Mouse (Mus musculus): ENCODE results near the gene Prss8.
"Not testable (repeated sequence)": the region's sequence is repeated elsewhere in the genome, so short reads cannot be mapped to it uniquely, and the experiment has no call there.

The Prss8 gene

DNA sequence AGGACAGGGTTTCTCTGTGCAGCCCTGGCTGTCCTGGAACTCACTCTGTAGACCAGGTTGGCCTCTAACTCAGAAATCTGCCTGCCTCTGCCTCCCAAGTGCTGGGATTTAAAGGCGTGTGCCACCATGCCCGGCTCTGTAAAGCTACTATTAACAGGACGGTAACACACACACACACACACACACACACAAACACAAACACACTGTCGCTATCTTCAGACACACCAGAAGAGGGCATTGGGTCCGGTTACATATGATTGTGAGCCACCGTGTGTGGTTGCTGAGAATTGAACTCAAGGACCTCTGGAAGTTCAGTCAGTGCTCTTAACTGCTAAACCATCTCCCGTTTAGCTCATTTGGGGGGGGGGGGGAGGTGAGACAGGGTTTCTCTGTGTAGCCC is 34.0 kb downstream of the Prss8 start:
- DNase-seq (ENCODE audit: low spot score in 2 of 2), result not testable (repeated sequence)

GRCm38 (mm10) chr7:127895442-127895841 is 34.5 kb downstream of the Prss8 start, which contains the start of the genes Gm21974 and Vkorc1:
Gene Gm21974, minus strand, starts transcription at chr7:127895454.
Gene Vkorc1, minus strand, starts transcription at chr7:127895617.
- DNase-seq (ENCODE audit: low spot score in 2 of 2), result peak; percentile 92 to 97

DNA sequence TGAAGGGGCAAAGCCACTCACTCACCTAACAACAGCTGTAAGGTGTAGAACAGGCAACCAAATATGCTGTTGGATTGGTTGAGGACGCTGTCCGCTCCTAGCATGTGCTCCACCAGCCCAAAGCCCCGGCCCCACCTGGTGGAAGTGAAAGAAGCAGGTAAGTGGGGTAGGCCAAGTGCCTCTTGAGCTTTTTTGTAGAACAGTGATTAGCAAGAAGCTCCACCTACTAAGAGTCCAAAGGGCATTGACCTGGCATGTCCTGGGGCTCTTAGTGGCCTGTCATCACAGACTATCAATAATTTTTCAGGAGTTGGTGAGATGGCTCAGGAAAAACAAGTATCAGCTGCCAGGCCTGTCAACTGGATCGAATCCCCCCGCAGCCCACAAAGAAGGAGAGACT is 35.4 kb downstream of the Prss8 start:
- DNase-seq (ENCODE audit: low spot score in 2 of 2), result no peak

DNA sequence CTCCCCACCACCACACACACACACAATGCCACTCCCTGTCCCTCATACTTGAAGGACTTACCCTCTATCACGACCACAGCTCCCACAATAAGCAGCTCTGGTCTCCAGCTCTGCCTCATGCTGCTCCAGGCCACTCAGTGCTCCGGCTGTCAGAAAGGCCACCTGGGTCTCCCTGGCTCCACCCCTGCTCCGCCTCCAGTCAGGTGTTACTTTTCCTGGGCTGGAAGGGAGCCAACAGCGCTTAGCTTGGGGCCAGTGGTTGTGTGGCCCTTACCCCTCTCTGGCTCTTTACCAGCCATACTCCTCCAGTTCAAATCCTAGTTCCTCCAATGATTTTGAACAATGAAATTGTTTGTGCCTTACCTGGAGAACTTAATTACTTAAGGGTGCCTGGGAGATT is 39.1 kb downstream of the Prss8 start, which contains the start of gene Prss53:
TSS of gene Prss53 (minus strand) at position 173 of the 400 bp plus-strand sequence.
- DNase-seq (ENCODE audit: low spot score in 2 of 2), result no peak

GRCm38 (mm10) chr7:127888821-127889220 is 41.1 kb downstream of the Prss8 start:
- no peak for DNase-seq (ENCODE audit: low spot score in 2 of 2)

DNA sequence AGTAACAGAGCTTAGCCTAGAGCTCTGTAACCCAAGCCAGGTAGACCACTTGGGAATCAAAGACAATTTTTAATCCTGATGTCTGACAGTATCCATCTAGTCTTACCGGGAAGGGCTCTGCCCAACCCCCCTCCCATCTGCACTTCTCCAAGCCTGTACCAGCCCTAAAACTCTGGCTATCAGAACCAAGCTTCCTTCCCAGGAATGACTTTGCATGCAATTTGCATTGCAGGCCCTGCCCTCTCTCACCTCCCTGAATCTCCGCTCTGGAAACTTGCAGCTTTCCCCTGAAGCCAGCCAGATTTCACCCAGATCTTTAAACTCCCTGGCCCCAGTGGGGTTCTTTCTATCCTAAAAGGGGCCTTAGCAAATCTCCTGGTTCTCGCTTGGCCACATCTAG is 42.1 kb downstream of the Prss8 start:
- no peak for DNase-seq (ENCODE audit: low spot score in 2 of 2)

DNA sequence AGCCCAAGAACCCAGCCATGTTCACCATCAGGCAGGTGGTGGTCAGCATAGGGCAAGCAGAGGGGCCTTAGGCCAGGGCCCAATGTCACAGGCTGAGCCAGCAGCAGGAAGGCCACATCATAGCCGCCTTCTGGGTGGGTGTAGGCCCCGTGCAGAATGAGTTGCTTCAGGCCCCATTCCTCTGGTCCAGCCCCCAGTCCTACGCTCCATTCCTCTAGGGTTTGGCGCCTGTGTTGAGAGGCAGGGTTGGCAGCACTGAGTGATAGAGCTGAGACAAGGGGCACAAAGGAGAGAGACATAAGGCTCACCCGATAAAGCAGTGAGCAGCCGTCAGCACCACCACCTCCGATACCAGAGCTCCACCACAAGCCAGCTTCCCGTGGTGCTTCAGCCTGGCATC is 42.7 kb downstream of the Prss8 start:
- DNase-seq (ENCODE audit: low spot score in 2 of 2), result no peak

GRCm38 (mm10) chr7:127886551-127886950 is 43.4 kb downstream of the Prss8 start:
- DNase-seq (ENCODE audit: low spot score in 2 of 2), result no peak

GRCm38 (mm10) chr7:127885951-127886350 is 44.0 kb downstream of the Prss8 start:
- DNase-seq (ENCODE audit: low spot score in 2 of 2), result peak; percentile 58 to 79

DNA sequence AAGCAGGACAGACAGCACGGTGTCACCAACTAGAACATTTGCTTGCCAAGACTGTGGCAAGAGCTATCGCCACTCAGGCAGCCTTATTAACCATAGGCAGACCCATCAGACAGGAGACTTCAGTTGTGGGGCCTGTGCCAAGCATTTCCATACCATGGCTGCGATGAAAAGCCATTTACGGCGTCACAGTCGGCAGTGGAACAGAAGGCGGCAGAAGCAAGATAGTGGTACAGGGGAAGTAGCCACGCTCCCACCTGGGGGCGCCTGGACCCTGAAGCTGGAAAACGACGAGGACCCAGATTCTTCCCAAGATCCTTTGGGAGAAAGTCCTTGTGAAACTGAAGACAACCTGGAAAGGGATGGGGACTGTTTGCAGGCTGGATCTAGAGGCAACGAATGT is 49.5 kb downstream of the Prss8 start:
- no peak for DNase-seq (ENCODE audit: low spot score in 2 of 2)

DNA sequence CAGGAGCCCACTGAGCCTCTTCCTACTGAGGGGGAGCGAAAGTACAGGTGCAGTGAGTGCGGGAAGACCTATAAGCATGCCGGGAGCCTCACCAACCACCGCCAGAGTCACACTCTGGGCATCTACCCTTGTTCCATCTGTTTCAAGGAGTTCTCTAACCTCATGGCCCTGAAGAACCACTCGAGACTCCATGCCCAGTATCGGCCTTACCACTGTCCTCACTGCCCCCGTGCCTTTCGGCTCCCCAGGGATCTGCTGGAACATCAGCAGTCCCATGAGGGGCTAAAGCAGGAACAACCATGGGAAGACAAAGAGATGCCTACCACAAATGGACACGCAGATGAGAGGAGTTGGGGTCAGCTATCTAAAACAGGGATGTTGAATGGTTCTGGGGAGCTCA is 50.6 kb downstream of the Prss8 start:
- no peak for DNase-seq (ENCODE audit: low spot score in 2 of 2)

DNA sequence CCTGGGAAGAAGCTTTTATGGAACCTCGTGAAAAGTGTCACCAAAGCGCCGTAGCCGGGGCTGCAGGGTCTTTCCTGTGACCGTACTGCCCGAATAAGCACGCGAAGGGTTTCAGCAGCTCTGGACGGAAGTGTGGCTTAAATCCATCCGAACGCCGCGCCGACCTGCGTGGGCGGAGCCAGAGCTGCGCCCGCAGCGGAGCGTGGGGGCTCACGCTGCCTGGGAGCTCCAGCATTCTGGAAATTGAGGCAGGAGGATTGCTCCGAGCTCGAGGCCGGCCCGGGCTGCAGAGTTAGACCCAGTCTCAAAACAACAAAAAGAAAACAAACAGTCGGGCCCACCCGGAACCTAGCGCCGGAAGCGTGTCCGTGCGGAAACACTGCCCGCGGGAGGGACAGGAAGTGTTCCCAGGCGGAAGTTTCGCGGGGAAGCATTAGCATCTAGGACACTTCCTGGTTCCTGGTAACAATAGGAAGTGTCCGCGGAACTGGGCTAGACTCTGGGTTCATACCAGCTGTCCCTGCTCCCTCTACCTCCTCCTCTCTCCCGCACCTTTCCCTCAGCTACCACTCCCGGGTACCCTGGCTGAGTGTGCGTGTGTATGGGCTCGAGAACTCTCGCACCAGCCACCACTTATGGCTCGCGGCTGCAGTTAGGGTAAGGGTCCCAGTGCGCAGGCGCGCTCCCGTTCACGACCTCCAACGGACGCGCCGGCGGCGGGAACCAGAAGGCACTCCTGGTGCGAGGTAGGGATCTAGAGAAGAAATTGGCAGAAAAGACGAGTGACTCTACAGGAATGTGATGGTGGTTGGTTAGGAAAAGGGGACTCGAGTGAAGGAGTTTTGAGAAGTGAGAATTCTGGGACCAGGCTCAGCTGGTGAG is 53.2 kb downstream of the Prss8 start, which contains the start of gene Zfp668:
TSS of gene Zfp668 (minus strand) at position 362 of the 882 bp plus-strand sequence.
- peak; percentile 82 to 89 for DNase-seq (ENCODE audit: low spot score in 2 of 2)

GRCm38 (mm10) chr7:127876041-127876466 is 53.9 kb downstream of the Prss8 start, which contains the start of gene Zfp646:
Gene Zfp646, plus strand, starts transcription at chr7:127876221.
- peak; percentile 70 to 75 for DNase-seq (ENCODE audit: low spot score in 2 of 2)
